Mouse (Mus musculus): ENCODE data around the gene Zfp260. TPM values are rescaled to one million over a fixed set of nuclear protein-coding genes. Genes with fewer than 3 reads are reported as not detected.
A peak's percentile ranks its signal among the peaks of the same experiment; 100 is the strongest.
"Not testable (repeated sequence)": the region's sequence is repeated elsewhere in the genome, so short reads cannot be mapped to it uniquely, and the experiment has no call there.

The Zfp260 gene
- polyA plus RNA-seq, 1 experiment from 2014 or later: 91.3 TPM

DNA sequence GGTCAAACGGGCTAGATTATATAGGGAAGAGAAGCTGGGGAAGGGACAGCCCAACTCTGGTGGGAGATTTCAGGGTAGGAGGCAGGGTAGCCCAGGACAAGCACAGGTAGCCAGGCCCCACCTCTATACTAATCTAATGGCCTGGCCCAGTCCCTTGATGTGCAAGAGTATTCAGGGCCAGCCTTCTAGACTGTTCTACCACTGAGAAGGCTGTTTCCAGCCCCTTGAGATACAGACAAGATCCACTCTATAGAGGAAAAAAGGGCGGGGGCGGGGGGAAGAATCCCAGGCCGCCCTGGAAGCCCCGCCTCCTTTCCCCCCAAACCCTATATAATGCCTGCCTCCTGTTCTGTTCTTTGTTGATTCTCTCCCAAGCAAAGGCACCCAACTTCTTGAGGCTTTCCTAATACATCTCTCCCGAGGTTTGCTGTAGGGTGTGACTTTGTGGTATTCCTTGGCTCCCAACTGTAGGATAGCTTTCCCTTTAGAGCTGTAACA lies 610 bp upstream of the Zfp260 start:
- H3K4me3 ChIP-seq (ENCODE audit: control insufficient read depth in 1 of 2, insufficient read depth in 1 of 2, low read depth in 1 of 2, low read length in 2 of 2): peak overlapping the region in 1 of 2 experiments; percentile 61; a peak in 2 of 4 replicates
- peak overlapping the region; percentile 29 to 95; a peak in 1 of 4 replicates for H3K27ac ChIP-seq (replicated peaks in 1 of 2; ENCODE audit: control insufficient read depth in 1 of 2, insufficient read depth in 1 of 2, low read depth in 2 of 2, low read length in 2 of 2)
- H3K36me3 ChIP-seq (ENCODE audit: control insufficient read depth, insufficient read depth, low read length): peaks cover 7% of the 10 kb centered on the region
- H3K27me3 ChIP-seq (ENCODE audit: control insufficient read depth, insufficient read depth, low read length): no peaks in the 10 kb centered on the region
- H3K9ac ChIP-seq (ENCODE audit: low read length): peak overlapping the region; percentile 85
- WGBS: 74% methylated on average over 6 of the region's 6 CpGs
- ATAC-seq (ENCODE audit: insufficient number of reproducible peaks, insufficient read depth, low FRiP score, low read depth): no peak
- H3K4me1 ChIP-seq (ENCODE audit: control insufficient read depth in 2 of 2, insufficient read depth in 2 of 2, low read length in 2 of 2): peaks cover 9 to 25% of the 10 kb centered on the region in 2 experiments
- no peaks in the 10 kb centered on the region for H3K9me3 ChIP-seq (ENCODE audit: control insufficient read depth, low read length)
- H3K4me2 ChIP-seq (ENCODE audit: low read length): peak overlapping the region; percentile 64

DNA sequence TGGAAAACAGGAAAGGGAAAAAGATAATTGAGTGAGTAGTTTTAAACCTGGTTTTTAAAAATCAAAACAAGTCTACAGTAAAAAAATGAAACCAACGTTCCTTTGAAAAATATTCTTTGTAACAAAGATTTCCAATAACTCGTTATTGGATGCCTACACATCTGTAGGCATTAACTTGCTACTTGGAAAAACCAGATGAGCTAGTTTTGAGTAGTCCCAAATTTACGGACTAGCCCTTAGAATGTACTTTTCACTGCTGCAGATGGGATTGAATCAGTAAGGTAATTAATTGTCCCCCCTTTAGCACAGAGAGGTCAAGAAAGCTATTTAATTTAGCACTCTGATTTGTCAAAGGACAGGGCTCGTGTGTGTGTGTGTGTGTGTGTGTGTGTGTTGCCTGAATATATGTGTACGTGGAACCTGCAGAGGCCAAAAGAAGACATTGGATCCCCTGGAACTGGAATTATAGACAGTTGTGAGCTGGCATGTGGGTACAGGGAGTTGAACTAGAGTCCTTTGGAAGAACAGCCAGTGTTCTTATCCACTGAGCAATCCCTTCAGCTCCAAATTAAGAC lies 1.1 kb downstream of the Zfp260 start:
- no peak for ATAC-seq (ENCODE audit: insufficient number of reproducible peaks, insufficient read depth, low FRiP score, low read depth)
- peak overlapping the region in 1 of 2 experiments; percentile 95; a peak in 2 of 4 replicates for H3K27ac ChIP-seq (replicated peaks in 1 of 2; ENCODE audit: control insufficient read depth in 1 of 2, insufficient read depth in 1 of 2, low read depth in 2 of 2, low read length in 2 of 2)
- peak overlapping the region; percentile 29 to 61; a peak in 3 of 4 replicates for H3K4me3 ChIP-seq (ENCODE audit: control insufficient read depth in 1 of 2, insufficient read depth in 1 of 2, low read depth in 1 of 2, low read length in 2 of 2)
- 6% methylated on average over 5 of the region's 5 CpGs for WGBS
- H3K4me1 ChIP-seq (ENCODE audit: control insufficient read depth in 2 of 2, insufficient read depth in 2 of 2, low read length in 2 of 2): peaks cover 4 to 21% of the 10 kb centered on the region in 2 experiments; a peak in 2 of 4 replicates
- peaks cover 23% of the 10 kb centered on the region for H3K36me3 ChIP-seq (ENCODE audit: control insufficient read depth, insufficient read depth, low read length)
- peak overlapping the region; percentile 64 for H3K4me2 ChIP-seq (ENCODE audit: low read length)
- H3K27me3 ChIP-seq (ENCODE audit: control insufficient read depth, insufficient read depth, low read length): no peaks in the 10 kb centered on the region
- peak overlapping the region; percentile 85 for H3K9ac ChIP-seq (ENCODE audit: low read length)
- no peaks in the 10 kb centered on the region for H3K9me3 ChIP-seq (ENCODE audit: control insufficient read depth, low read length)

DNA sequence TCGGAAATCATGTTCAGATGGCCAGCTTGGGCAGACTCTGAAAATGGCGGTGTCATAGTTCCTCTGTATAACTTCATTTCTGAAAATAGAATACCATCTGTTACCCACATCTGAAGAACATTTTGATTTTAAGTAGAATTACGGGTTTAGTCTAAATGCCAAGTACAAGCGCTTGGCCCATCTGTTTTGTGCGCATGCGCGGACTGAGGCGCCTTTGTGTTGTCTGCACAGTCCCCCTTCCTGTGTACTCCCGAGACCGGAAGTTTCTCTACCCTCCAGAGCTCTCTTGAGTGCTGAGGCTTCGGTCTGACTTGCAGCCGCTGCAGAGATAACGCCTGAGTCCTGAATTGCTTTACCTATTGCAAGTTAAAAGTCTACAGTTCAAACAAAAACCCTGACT lies 4.7 kb downstream of the Zfp260 start:
- H3K4me3 ChIP-seq (ENCODE audit: control insufficient read depth in 1 of 2, insufficient read depth in 1 of 2, low read depth in 1 of 2, low read length in 2 of 2): no peak overlapping the region

DNA sequence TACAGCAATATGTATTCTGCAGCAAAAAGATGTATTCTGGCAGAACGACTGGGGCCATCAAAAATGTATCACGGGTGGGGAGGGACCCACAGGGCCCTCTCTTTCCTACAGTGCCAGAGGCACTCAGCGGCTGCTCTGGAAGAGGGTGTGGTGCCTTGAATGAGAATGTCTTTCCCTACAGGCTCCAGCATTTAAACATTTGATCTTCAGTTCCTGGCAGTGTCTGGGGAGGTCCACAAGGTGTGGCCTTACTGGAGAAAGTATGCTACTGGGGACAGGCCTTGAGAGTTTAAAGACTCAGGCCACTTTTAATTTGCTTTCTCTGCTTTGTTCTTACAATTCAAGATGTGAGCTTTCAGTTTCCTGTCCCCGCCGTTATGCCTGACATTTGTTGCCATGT lies 21.5 kb downstream of the Zfp260 start:
- peaks cover 18% of the 10 kb centered on the region for H3K9me3 ChIP-seq (ENCODE audit: control insufficient read depth, low read length)
- no peak overlapping the region for H3K4me2 ChIP-seq (ENCODE audit: low read length)
- no peak overlapping the region for H3K9ac ChIP-seq (ENCODE audit: low read length)
- no peaks in the 10 kb centered on the region for H3K27me3 ChIP-seq (ENCODE audit: control insufficient read depth, insufficient read depth, low read length)
- ATAC-seq (ENCODE audit: insufficient number of reproducible peaks, insufficient read depth, low FRiP score, low read depth): no peak
- peaks cover 7 to 8% of the 10 kb centered on the region in 2 experiments; a peak in 3 of 4 replicates for H3K4me1 ChIP-seq (ENCODE audit: control insufficient read depth in 2 of 2, insufficient read depth in 2 of 2, low read length in 2 of 2)
- H3K4me3 ChIP-seq (ENCODE audit: control insufficient read depth in 1 of 2, insufficient read depth in 1 of 2, low read depth in 1 of 2, low read length in 2 of 2): no peak overlapping the region
- H3K36me3 ChIP-seq (ENCODE audit: control insufficient read depth, insufficient read depth, low read length): no peaks in the 10 kb centered on the region
- WGBS: 87% methylated on average over 5 of the region's 5 CpGs
- H3K27ac ChIP-seq (replicated peaks in 1 of 2; ENCODE audit: control insufficient read depth in 1 of 2, insufficient read depth in 1 of 2, low read depth in 2 of 2, low read length in 2 of 2): no peak overlapping the region

More for the DNA sequence above, 4.7 kb downstream of the Zfp260 start:
- WGBS: 83% methylated on average over 13 of the region's 13 CpGs
- Histone ChIP-seq H3K36me3 (ENCODE audit: control insufficient read depth, insufficient read depth, low read length) (peaks cover 56% of the 10 kb centered on the region), H3K27ac (replicated peaks in 1 of 2; ENCODE audit: control insufficient read depth in 1 of 2, insufficient read depth in 1 of 2, low read depth in 2 of 2, low read length in 2 of 2) (no peak overlapping the region), H3K4me2 (ENCODE audit: low read length) (no peak overlapping the region), H3K9ac (ENCODE audit: low read length) (no peak overlapping the region), H3K9me3 (ENCODE audit: control insufficient read depth, low read length) (peaks cover 18% of the 10 kb centered on the region), H3K27me3 (ENCODE audit: control insufficient read depth, insufficient read depth, low read length) (no peaks in the 10 kb centered on the region), H3K4me1 (ENCODE audit: control insufficient read depth in 2 of 2, insufficient read depth in 2 of 2, low read length in 2 of 2) (peaks cover 2 to 16% of the 10 kb centered on the region in 2 experiments; a peak in 2 of 4 replicates)
- ATAC-seq (ENCODE audit: insufficient number of reproducible peaks, insufficient read depth, low FRiP score, low read depth): no peak

GRCm38 (mm10) chr7:30117935-30118334 lies 23.4 kb downstream of the Zfp260 start:
- not testable (repeated sequence) for ATAC-seq (ENCODE audit: insufficient number of reproducible peaks, insufficient read depth, low FRiP score, low read depth); H3K27ac ChIP-seq (replicated peaks in 1 of 2; ENCODE audit: control insufficient read depth in 1 of 2, insufficient read depth in 1 of 2, low read depth in 2 of 2, low read length in 2 of 2); H3K4me3 ChIP-seq (ENCODE audit: control insufficient read depth in 1 of 2, insufficient read depth in 1 of 2, low read depth in 1 of 2, low read length in 2 of 2); H3K4me2 ChIP-seq (ENCODE audit: low read length); H3K27me3 ChIP-seq (ENCODE audit: control insufficient read depth, insufficient read depth, low read length); H3K4me1 ChIP-seq (ENCODE audit: control insufficient read depth in 2 of 2, insufficient read depth in 2 of 2, low read length in 2 of 2); H3K36me3 ChIP-seq (ENCODE audit: control insufficient read depth, insufficient read depth, low read length); H3K9ac ChIP-seq (ENCODE audit: low read length)
- WGBS: 89% methylated on average over 12 of the region's 12 CpGs
- H3K9me3 ChIP-seq (ENCODE audit: control insufficient read depth, low read length): peaks cover 18% of the 10 kb centered on the region

DNA sequence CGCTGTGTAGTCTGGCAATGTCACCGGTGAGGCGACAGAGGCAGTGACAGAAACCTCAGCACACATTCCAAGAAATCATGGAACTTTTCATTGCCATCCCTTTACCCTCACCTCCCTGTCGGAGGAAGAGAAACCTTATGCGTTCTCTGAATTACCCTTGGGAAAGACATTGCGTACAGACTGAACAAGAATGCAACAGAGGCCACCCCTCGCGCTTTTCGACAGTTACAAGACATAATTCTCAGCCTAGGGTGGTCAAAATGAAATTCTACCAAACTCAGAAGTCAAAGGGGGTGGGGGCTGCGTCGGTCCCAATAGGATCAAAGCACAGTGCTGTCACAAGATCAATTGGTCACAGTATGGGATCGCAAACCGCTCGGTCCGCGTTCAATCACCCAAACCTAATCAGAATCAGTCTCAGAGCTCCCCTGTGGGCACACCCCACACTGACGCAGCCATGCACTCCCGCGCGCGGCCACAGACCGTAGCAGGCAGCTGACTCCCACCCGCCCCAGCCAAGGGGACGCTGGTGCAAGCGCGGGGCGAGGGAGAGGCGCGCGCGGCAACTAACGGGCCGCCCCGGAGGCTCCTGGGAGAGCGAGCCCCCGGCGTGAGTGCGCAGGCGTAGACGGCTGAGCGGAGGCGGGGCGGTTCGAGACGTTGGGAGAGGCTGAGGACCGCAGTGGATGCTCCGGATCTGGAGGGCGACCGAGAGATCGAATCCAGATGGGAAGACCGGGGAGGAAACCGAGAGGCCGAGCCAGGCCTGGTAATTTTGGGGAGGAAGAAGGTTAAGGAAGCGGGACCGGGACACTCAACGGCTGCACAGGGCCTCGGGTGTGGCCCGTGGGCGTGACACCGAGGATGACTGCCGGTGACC lies 27.0 kb downstream of the Zfp260 start, which contains the start of gene Zfp382:
Gene Zfp382 (plus strand): TSS at position 635 of the 880 bp plus-strand sequence.
- H3K27ac ChIP-seq (replicated peaks in 1 of 2; ENCODE audit: control insufficient read depth in 1 of 2, insufficient read depth in 1 of 2, low read depth in 2 of 2, low read length in 2 of 2): peak within 1 kb of the TSS; percentile 40 to 84
- H3K9ac ChIP-seq (ENCODE audit: low read length): peak within 1 kb of the TSS; percentile 91
- no peaks in the 10 kb centered on the region for H3K9me3 ChIP-seq (ENCODE audit: control insufficient read depth, low read length)
- H3K4me3 ChIP-seq (ENCODE audit: control insufficient read depth in 1 of 2, insufficient read depth in 1 of 2, low read depth in 1 of 2, low read length in 2 of 2): peak within 1 kb of the TSS; percentile 80 to 81
- peaks cover 15% of the 10 kb centered on the region for H3K36me3 ChIP-seq (ENCODE audit: control insufficient read depth, insufficient read depth, low read length)
- peaks cover 2 to 5% of the 10 kb centered on the region in 2 experiments; a peak in 2 of 4 replicates for H3K4me1 ChIP-seq (ENCODE audit: control insufficient read depth in 2 of 2, insufficient read depth in 2 of 2, low read length in 2 of 2)
- under 1% methylated on average over 61 of the region's 61 CpGs for WGBS
- ATAC-seq (ENCODE audit: insufficient number of reproducible peaks, insufficient read depth, low FRiP score, low read depth): peak; percentile 94
- peak within 1 kb of the TSS; percentile 87 for H3K4me2 ChIP-seq (ENCODE audit: low read length)
- H3K27me3 ChIP-seq (ENCODE audit: control insufficient read depth, insufficient read depth, low read length): no peaks in the 10 kb centered on the region

GRCm38 (mm10) chr7:30122188-30122530 lies 27.6 kb downstream of the Zfp260 start:
- H3K9me3 ChIP-seq (ENCODE audit: control insufficient read depth, low read length): no peaks in the 10 kb centered on the region
- peak overlapping the region; percentile 40 to 84 for H3K27ac ChIP-seq (replicated peaks in 1 of 2; ENCODE audit: control insufficient read depth in 1 of 2, insufficient read depth in 1 of 2, low read depth in 2 of 2, low read length in 2 of 2)
- H3K27me3 ChIP-seq (ENCODE audit: control insufficient read depth, insufficient read depth, low read length): no peaks in the 10 kb centered on the region
- WGBS: 6% methylated on average over 15 of the region's 15 CpGs
- peaks cover 22% of the 10 kb centered on the region for H3K36me3 ChIP-seq (ENCODE audit: control insufficient read depth, insufficient read depth, low read length)
- peaks cover 2 to 5% of the 10 kb centered on the region in 2 experiments; a peak in 2 of 4 replicates for H3K4me1 ChIP-seq (ENCODE audit: control insufficient read depth in 2 of 2, insufficient read depth in 2 of 2, low read length in 2 of 2)
- peak overlapping the region; percentile 87 for H3K4me2 ChIP-seq (ENCODE audit: low read length)
- peak overlapping the region; percentile 91 for H3K9ac ChIP-seq (ENCODE audit: low read length)
- ATAC-seq (ENCODE audit: insufficient number of reproducible peaks, insufficient read depth, low FRiP score, low read depth): no peak; the same call in 1 of the 2 replicates
- H3K4me3 ChIP-seq (ENCODE audit: control insufficient read depth in 1 of 2, insufficient read depth in 1 of 2, low read depth in 1 of 2, low read length in 2 of 2): peak overlapping the region; percentile 80 to 81
